Mouse (Mus musculus) midbrain, embryonic 15.5 days (tissue): ENCODE measurements around the gene Col6a1. TPM values are rescaled to one million over a fixed set of nuclear protein-coding genes. Genes with fewer than 3 reads are reported as not detected.

Experiments used
- ATAC-seq: fragments of 200-750 bp; cut with Nextera tagmentation; replicated peaks from 2 replicates; pipeline ENCODE4 v1.8.0; 2017; ENCODE audit warnings: moderate TSS enrichment
- H3K27ac ChIP-seq: fragments of 300-500 bp; sonication (generic); 2 replicates; pipeline ENCODE4 v1.5.1; 2015; ENCODE audit warnings: mild to moderate bottlenecking, inconsistent platforms
- H3K27me3 ChIP-seq: fragments of 300-500 bp; sonication (generic); replicated peaks from 2 replicates; pipeline ENCODE4 v1.6.1; 2015; ENCODE audit warnings: inconsistent platforms
- H3K36me3 ChIP-seq: fragments of 300-500 bp; sonication (generic); replicated peaks from 2 replicates; pipeline ENCODE4 v1.6.1; 2015; ENCODE audit warnings: inconsistent platforms
- H3K4me1 ChIP-seq: fragments of 300-500 bp; sonication (generic); 2 replicates; pipeline ENCODE4 v1.6.1; 2015; ENCODE audit warnings: inconsistent platforms
- H3K4me2 ChIP-seq: fragments of 300-500 bp; sonication (generic); 2 replicates; pipeline ENCODE4 v1.6.1; 2015; ENCODE audit warnings: inconsistent platforms, mild to moderate bottlenecking, moderate library complexity
- H3K4me3 ChIP-seq: fragments of 300-500 bp; sonication (generic); 2 replicates; pipeline ENCODE4 v1.5.1; 2015; ENCODE audit warnings: mild to moderate bottlenecking, inconsistent platforms
- H3K9ac ChIP-seq: fragments of 300-500 bp; sonication (generic); 2 replicates; pipeline ENCODE4 v1.6.1; 2015; ENCODE audit warnings: mild to moderate bottlenecking, inconsistent platforms
- H3K9me3 ChIP-seq: fragments of 300-500 bp; sonication (generic); 2 replicates; pipeline ENCODE4 v1.6.1; 2016; ENCODE audit warnings: inconsistent platforms
- WGBS: fragments of 180-500 bp; shearing (Covaris S2); methylation state at CpG from one replicate; pipeline ENCODE4 v1.1.7; 2015; ENCODE audit warnings: mixed read lengths; 5-methylcytosine and 5-hydroxymethylcytosine counted together
- polyA plus RNA-seq: library from polyadenylated mRNA; unstranded; fragments of >200 nt; fragmentation: Nextera tagmentation; extraction: Ambion mirVana; gene quantifications from 2 replicates; pipeline ENCODE4 v1.2.1, GENCODE M21; 2015

Gene Col6a1
- polyA plus RNA-seq, 1 experiment from 2014 or later, result 20.0 TPM

GRCm38 (mm10) chr10:76668261-76668946 lies 57.6 kb downstream of the Col6a1 start:
- H3K36me3 ChIP-seq, result no peaks in the 10 kb centered on the region
- no peak overlapping the region for H3K9ac ChIP-seq
- H3K9me3 ChIP-seq, result no peaks in the 10 kb centered on the region
- no peaks in the 10 kb centered on the region for H3K4me1 ChIP-seq
- H3K27ac ChIP-seq, result no peak overlapping the region
- H3K4me2 ChIP-seq, result no peak overlapping the region
- 92% methylated on average over 4 of the region's 4 CpGs for WGBS
- no peak for ATAC-seq
- no peaks in the 10 kb centered on the region for H3K27me3 ChIP-seq
- no peak overlapping the region for H3K4me3 ChIP-seq

GRCm38 (mm10) chr10:76667197-76667805 lies 58.7 kb downstream of the Col6a1 start:
- Histone ChIP-seq H3K27ac (no peak overlapping the region), H3K9me3 (no peaks in the 10 kb centered on the region), H3K4me3 (no peak overlapping the region), H3K4me2 (no peak overlapping the region), H3K27me3 (no peaks in the 10 kb centered on the region), H3K4me1 (no peaks in the 10 kb centered on the region), H3K9ac (no peak overlapping the region), H3K36me3 (no peaks in the 10 kb centered on the region)
- 90% methylated on average over 1 of the region's 1 CpGs for WGBS
- no peak for ATAC-seq

GRCm38 (mm10) chr10:76665551-76665950 lies 60.4 kb downstream of the Col6a1 start:
- Histone ChIP-seq H3K4me3 (no peak overlapping the region), H3K4me1 (no peaks in the 10 kb centered on the region), H3K9ac (no peak overlapping the region), H3K9me3 (no peaks in the 10 kb centered on the region), H3K4me2 (no peak overlapping the region), H3K27me3 (no peaks in the 10 kb centered on the region), H3K36me3 (no peaks in the 10 kb centered on the region), H3K27ac (no peak overlapping the region)
- 90% methylated on average over 11 of the region's 11 CpGs for WGBS
- no peak for ATAC-seq

GRCm38 (mm10) chr10:76664156-76665115 lies 61.5 kb downstream of the Col6a1 start:
- ATAC-seq, result no peak
- Histone ChIP-seq H3K9me3 (no peaks in the 10 kb centered on the region), H3K36me3 (no peaks in the 10 kb centered on the region), H3K4me2 (no peak overlapping the region), H3K4me3 (no peak overlapping the region), H3K9ac (no peak overlapping the region), H3K4me1 (no peaks in the 10 kb centered on the region), H3K27ac (no peak overlapping the region), H3K27me3 (no peaks in the 10 kb centered on the region)
- 85% methylated on average over 20 of the region's 20 CpGs for WGBS

Other genes starting within 250 kb of the Col6a1 start
- gene Lss, start 194.6 kb downstream of the Col6a1 start, polyA plus RNA-seq, result 43.5 and 44.5 TPM in 2 replicates
- gene Spatc1l, start 163.9 kb downstream of the Col6a1 start, polyA plus RNA-seq, result not detected in 2 replicates
- 0.08 TPM in 1 of 2 replicates, not detected in the other for gene Ftcd, start 150.5 kb downstream of the Col6a1 start, polyA plus RNA-seq
- 17.0 and 19.1 TPM in 2 replicates for gene Col6a2, start 102.5 kb downstream of the Col6a1 start, polyA plus RNA-seq
- 69.5 and 72.5 TPM in 2 replicates for gene Pcbp3, start 235.7 kb upstream of the Col6a1 start, polyA plus RNA-seq